Mouse (Mus musculus) ES-Bruce4 (cell line): Measurements from ENCODE around the gene Gm10720.
"Not testable (repeated sequence)": the region's sequence is repeated elsewhere in the genome, so short reads cannot be mapped to it uniquely, and the experiment has no call there.

Source experiments
- CTCF ChIP-seq: IDR thresholded peaks from one replicate; pipeline ENCODE4 v1.8.1; 2011; ENCODE audit warnings: low read depth, low read length
- EP300 ChIP-seq: IDR thresholded peaks from 2 replicates; pipeline ENCODE4 v1.6.1; 2011; ENCODE audit warnings: low read depth, low read length; ENCODE audit not compliant: insufficient read depth
- POLR2A ChIP-seq: IDR thresholded peaks from one replicate; pipeline ENCODE4 v1.8.1; 2011; ENCODE audit warnings: low read length; ENCODE audit not compliant: insufficient read depth

GRCm38 (mm10) chr9:3023985-3024648, 8.7 kb downstream of the Gm10720 start:
- not testable (repeated sequence) for TF ChIP-seq CTCF, POLR2A, EP300
